Mouse (Mus musculus) heart, embryonic 14.5 days (tissue): ENCODE results near the gene L2hgdh. TPM values are rescaled to one million over a fixed set of nuclear protein-coding genes. Genes with fewer than 3 reads are reported as not detected.
"Not testable (repeated sequence)": the region's sequence is repeated elsewhere in the genome, so short reads cannot be mapped to it uniquely, and the experiment has no call there.

Source experiments
- ATAC-seq: fragments of 200-750 bp; cut with Nextera tagmentation; 2 replicates; pipeline ENCODE4 v1.8.0; 2017; ENCODE audit warnings: low read depth, moderate TSS enrichment; ENCODE audit not compliant: insufficient number of reproducible peaks, insufficient read depth, low FRiP score
- H3K27ac ChIP-seq, 2 experiments: fragments of 200-500 bp in 1 of 2; fragments of 300-500 bp in 1 of 2; sonication (generic) in 1 of 2; replicated peaks in 1 of 2; 2 replicates each; pipeline ENCODE4 v1.5.1; 2012 to 2014; ENCODE audit warnings: low read depth in 2 of 2, low read length in 2 of 2, control low read depth in 1 of 2, mild to moderate bottlenecking in 1 of 2, mixed read lengths in 1 of 2; ENCODE audit not compliant: control insufficient read depth in 1 of 2, insufficient read depth in 1 of 2
- H3K27me3 ChIP-seq: fragments of 300-500 bp; sonication (generic); 2 replicates; pipeline ENCODE4 v1.6.1; 2014; ENCODE audit warnings: mild to moderate bottlenecking, low read length, control low read depth; ENCODE audit not compliant: control insufficient read depth, insufficient read depth
- H3K36me3 ChIP-seq: fragments of 300-500 bp; sonication (generic); 2 replicates; pipeline ENCODE4 v1.6.1; 2014; ENCODE audit warnings: mild to moderate bottlenecking, control low read depth, low read length, mixed read lengths; ENCODE audit not compliant: control insufficient read depth, insufficient read depth
- H3K4me1 ChIP-seq, 2 experiments: fragments of 200-500 bp in 1 of 2; fragments of 300-500 bp in 1 of 2; sonication (generic) in 1 of 2; 2 replicates each; pipeline ENCODE4 v1.6.1; 2012 to 2014; ENCODE audit warnings: low read length in 2 of 2, control low read depth in 1 of 2, mixed read lengths in 1 of 2; ENCODE audit not compliant: control insufficient read depth in 2 of 2, insufficient read depth in 2 of 2
- H3K4me2 ChIP-seq: fragments of 300-500 bp; sonication (generic); 2 replicates; pipeline ENCODE4 v1.6.1; 2014; ENCODE audit warnings: mild to moderate bottlenecking, low read length
- H3K4me3 ChIP-seq, 2 experiments: fragments of 200-500 bp in 1 of 2; fragments of 300-500 bp in 1 of 2; sonication (generic) in 1 of 2; 2 replicates each; pipeline ENCODE4 v1.5.1; 2012 to 2014; ENCODE audit warnings: low read length in 2 of 2, mild to moderate bottlenecking in 2 of 2, control low read depth in 1 of 2, low read depth in 1 of 2, moderate library complexity in 1 of 2; ENCODE audit not compliant: control insufficient read depth in 1 of 2, insufficient read depth in 1 of 2
- H3K9ac ChIP-seq: fragments of 300-500 bp; sonication (generic); 2 replicates; pipeline ENCODE4 v1.6.1; 2014; ENCODE audit warnings: mild to moderate bottlenecking, low read length
- H3K9me3 ChIP-seq: fragments of 300-500 bp; sonication (generic); 2 replicates; pipeline ENCODE4 v1.6.1; 2016; ENCODE audit warnings: low read length, control low read depth; ENCODE audit not compliant: control insufficient read depth
- WGBS: fragments of 180-500 bp; shearing (Covaris S2); extraction: QIAGEN DNeasy Blood & Tissue Kit; methylation state at CpG from one replicate; pipeline ENCODE4 v1.1.7; 2014; 5-methylcytosine and 5-hydroxymethylcytosine counted together
- microRNA counts: library from miRNA; unstranded; fragments of <30 nt; microRNA quantifications from one replicate; lab custom pipeline; 2016
- microRNA-seq: library from miRNA; unstranded; fragments of <30 nt; microRNA quantifications from one replicate; pipeline ENCODE4, GENCODE M21; 2016
- polyA plus RNA-seq: library from polyadenylated mRNA; unstranded; fragments of >200 nt; fragmentation: Nextera tagmentation; extraction: Ambion mirVana; gene quantifications from 2 replicates; pipeline ENCODE4 v1.2.1, GENCODE M21; 2014

Gene L2hgdh
- polyA plus RNA-seq, 1 experiment from 2014 or later = 15.9 TPM

- H3K27ac ChIP-seq, H3K4me1 ChIP-seq, H3K4me2 ChIP-seq, H3K9ac ChIP-seq, H3K27me3 ChIP-seq, H3K9me3 ChIP-seq, H3K4me3 ChIP-seq: not testable (repeated sequence)
- ATAC-seq = peak; percentile 87
- peaks cover 32% of the 10 kb centered on the region for H3K36me3 ChIP-seq
These were observed 70.7 kb downstream of the L2hgdh start for GRCm38 (mm10) chr12:69653973-69654372.

DNA sequence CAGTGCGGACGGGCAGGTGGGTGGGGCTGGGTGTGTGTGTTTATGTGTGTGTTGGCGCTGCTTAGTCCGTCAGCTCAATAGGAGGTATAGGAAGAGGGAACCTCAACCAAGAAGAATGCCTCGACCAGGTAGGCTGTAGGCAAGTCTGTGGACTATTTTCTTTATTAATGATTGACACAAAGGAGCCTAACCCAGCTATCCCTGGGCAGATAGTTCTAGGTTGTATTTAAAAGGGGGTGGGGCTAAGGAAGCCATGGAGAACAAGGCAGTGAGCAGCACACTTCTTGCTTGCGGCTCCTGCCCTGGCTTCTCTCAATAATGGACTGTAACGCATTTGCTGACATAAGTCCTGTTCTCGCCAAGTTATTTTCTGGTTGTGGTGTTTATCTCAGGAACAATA, 75.2 kb downstream of the L2hgdh start:
- H3K4me3 ChIP-seq = no peak overlapping the region
- H3K27ac ChIP-seq = no peak overlapping the region
- H3K27me3 ChIP-seq = no peaks in the 10 kb centered on the region
- H3K4me1 ChIP-seq = peaks cover 2 to 12% of the 10 kb centered on the region in 2 experiments; a peak in 3 of 4 replicates
- H3K4me2 ChIP-seq = no peak overlapping the region
- WGBS = 93% methylated on average over 8 of the region's 8 CpGs
- H3K9me3 ChIP-seq = no peaks in the 10 kb centered on the region
- no peak for ATAC-seq
- peaks cover 56% of the 10 kb centered on the region for H3K36me3 ChIP-seq
- H3K9ac ChIP-seq = no peak overlapping the region

DNA sequence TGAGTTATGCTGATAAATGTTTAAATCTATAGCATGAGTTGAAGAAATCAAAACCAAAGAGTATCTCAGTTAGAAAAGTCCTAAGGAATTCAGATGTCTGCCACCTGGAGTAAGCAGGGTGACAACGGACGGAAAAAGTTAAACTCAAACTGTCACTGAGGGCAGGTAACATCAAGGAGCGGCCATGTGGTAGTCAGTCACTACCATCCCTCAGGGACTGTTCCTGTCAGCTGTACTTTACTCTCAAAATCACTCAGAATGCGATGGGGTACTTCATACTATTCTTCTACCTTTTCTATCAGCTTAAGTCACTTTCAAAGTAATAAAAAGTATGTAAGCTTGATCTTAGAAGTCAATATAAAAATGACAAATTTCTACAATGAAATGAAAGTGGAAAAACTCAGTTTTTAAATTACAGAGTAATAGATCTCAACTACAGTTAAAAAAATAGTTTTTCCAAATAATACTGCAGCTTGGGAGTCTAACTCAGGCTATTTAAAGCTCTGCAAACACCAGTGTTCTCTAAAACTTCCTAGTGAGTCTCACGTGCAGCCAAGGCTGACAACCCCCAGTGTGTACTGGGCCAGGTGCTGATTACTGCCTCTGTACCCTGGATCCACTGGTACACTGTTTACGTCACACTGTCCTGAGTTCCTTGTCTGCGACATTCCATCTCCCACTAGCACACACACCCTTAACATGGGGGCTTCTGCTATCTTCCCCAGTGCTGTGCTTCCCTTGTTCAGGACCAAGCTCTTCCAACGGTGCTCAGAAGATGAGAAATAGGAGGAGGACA, 78.7 kb downstream of the L2hgdh start:
- H3K4me3 ChIP-seq = no peak overlapping the region

DNA sequence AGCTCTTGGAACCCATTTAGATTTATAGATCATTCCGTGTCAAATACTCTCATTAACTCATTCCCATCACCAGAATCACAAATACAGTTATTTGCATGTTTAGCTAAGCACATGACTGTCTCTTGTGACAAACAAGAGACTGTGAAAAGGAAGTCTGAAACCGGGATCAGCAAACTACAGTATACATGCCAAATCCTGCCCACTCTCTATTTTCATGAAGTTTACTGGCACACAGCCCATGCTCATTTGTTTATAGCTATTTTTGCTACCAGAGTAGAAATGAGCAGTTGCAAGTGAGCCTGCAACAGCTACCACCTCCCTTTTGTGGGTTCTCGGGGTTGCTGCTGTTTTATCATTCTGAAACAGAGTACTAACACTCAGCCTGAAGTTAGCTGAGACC, 79.8 kb downstream of the L2hgdh start:
- ATAC-seq = no peak
- no peaks in the 10 kb centered on the region for H3K27me3 ChIP-seq

More for the DNA sequence above, 78.7 kb downstream of the L2hgdh start:
- H3K27me3 ChIP-seq = no peaks in the 10 kb centered on the region
- no peaks in the 10 kb centered on the region for H3K9me3 ChIP-seq
- H3K27ac ChIP-seq = peak overlapping the region; percentile 8 to 31; a peak in 2 of 4 replicates
- no peak overlapping the region for H3K9ac ChIP-seq
- H3K4me2 ChIP-seq = no peak overlapping the region
- H3K36me3 ChIP-seq = peaks cover 44% of the 10 kb centered on the region
- no peak for ATAC-seq
- 60% methylated on average over 8 of the region's 8 CpGs for WGBS
- H3K4me1 ChIP-seq = peaks cover 2 to 12% of the 10 kb centered on the region in 2 experiments; a peak in 3 of 4 replicates

DNA sequence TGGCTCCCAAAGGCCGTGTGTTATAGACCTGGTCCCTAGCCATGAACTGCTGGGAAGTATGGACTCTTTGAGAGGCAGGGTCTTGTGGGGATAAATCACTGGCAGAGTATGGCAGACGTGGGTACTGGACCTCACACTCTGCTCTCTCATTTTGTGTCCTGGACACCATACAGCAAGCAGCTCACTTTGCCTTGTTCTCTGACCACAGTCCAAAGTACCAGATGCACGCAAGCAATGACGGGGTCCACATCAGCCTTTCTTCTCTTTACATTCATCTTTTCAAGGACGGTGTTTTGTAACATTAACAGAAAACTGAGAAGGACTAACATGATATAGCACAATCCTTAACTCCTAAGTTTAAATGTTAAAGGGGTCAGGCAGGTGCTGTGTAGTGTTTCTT, 81.8 kb downstream of the L2hgdh start:
- H3K27ac ChIP-seq = no peak overlapping the region
- no peaks in the 10 kb centered on the region for H3K9me3 ChIP-seq
- no peak overlapping the region for H3K9ac ChIP-seq
- H3K4me3 ChIP-seq = no peak overlapping the region
- H3K4me1 ChIP-seq = peaks cover 2 to 12% of the 10 kb centered on the region in 2 experiments; a peak in 3 of 4 replicates
- 89% methylated on average over 5 of the region's 5 CpGs for WGBS
- H3K27me3 ChIP-seq = no peaks in the 10 kb centered on the region
- peaks cover 37% of the 10 kb centered on the region for H3K36me3 ChIP-seq
- no peak overlapping the region for H3K4me2 ChIP-seq
- ATAC-seq = no peak

More for the DNA sequence above, 79.8 kb downstream of the L2hgdh start:
- no peaks in the 10 kb centered on the region for H3K9me3 ChIP-seq
- H3K4me2 ChIP-seq = no peak overlapping the region
- peaks cover 41% of the 10 kb centered on the region for H3K36me3 ChIP-seq
- H3K27ac ChIP-seq = peak overlapping the region in 1 of 2 experiments; percentile 29; a peak in 1 of 4 replicates
- no peak overlapping the region for H3K4me3 ChIP-seq
- no peak overlapping the region for H3K9ac ChIP-seq
- H3K4me1 ChIP-seq = peaks cover 2 to 12% of the 10 kb centered on the region in 2 experiments; a peak in 3 of 4 replicates
- WGBS = 49% methylated on average over 3 of the region's 3 CpGs

MicroRNAs encoded within 50 kb of the gene (microRNA counts, 519-probe panel; counts per million panel counts)
- 322 counts per million, percentile 70 among the panel's probes with 10 or more counts for microRNA mmu-miR-681 (lab: Ali Mortazavi, UCI)

Small RNA genes lying within 50 kb of the gene (microRNA-seq; reads per million reads assigned to microRNA genes)
- gene Mir681 = not detected

Other genes with a start within 250 kb of the L2hgdh start
- 14.2 and 15.4 TPM in 2 replicates for gene Vcpkmt, start 141.8 kb downstream of the L2hgdh start, polyA plus RNA-seq
- gene Sos2, start 43.0 kb downstream of the L2hgdh start, polyA plus RNA-seq = 10.3 and 13.0 TPM in 2 replicates
- gene Atp5s, start 77 bp upstream of the L2hgdh start, polyA plus RNA-seq = 42.3 and 44.6 TPM in 2 replicates
- 6.7 and 6.9 TPM in 2 replicates for gene Cdkl1, start 66.4 kb upstream of the L2hgdh start, polyA plus RNA-seq
- gene Atl1, start 167.7 kb upstream of the L2hgdh start, polyA plus RNA-seq = 7.7 and 7.8 TPM in 2 replicates
- 42.2 and 42.6 TPM in 2 replicates for gene Map4k5, start 168.3 kb upstream of the L2hgdh start, polyA plus RNA-seq